Mouse (Mus musculus) gastrocnemius, postnatal 4 days (tissue): ENCODE results near the gene Pld5. TPM values are rescaled to one million over a fixed set of nuclear protein-coding genes. Genes with fewer than 3 reads are reported as not detected.

ENCODE experiments used
- DNase-seq, 2 experiments: peaks; one replicate each; pipeline ENCODE4 v3.0.0; 2021 to 2022; ENCODE audit warnings: low spot score in 2 of 2, mixed read lengths in 2 of 2
- long read RNA-seq, 2 experiments: library from polyadenylated mRNA; stranded (forward); transcript quantifications; one replicate each; pipeline ENCODE4 v2.0.0; 2021
- total RNA-seq, 2 experiments: library from RNA; stranded (reverse); gene quantifications; 2 replicates each; pipeline ENCODE4 v1.2.3; 2021

Gene Pld5
- total RNA-seq = 1 to 10 TPM; 5.3 to 5.5 TPM
- long read RNA-seq, experiment 1, transcript Pld5-203 (10 exons, 1,861 nt) = major isoform, 6 of 11 reads
- long read RNA-seq, experiment 1, partial matches to known transcripts = 0 of 11 reads
- long read RNA-seq, experiment 1, other reads (novel, unspliced or antisense) = 4 of 11 reads
- long read RNA-seq, experiment 2, transcript Pld5-203 (10 exons, 1,861 nt) = major isoform, 12 of 19 reads
- long read RNA-seq, experiment 2, partial matches to known transcripts = 0 of 19 reads
- long read RNA-seq, experiment 2, other reads (novel, unspliced or antisense) = 4 of 19 reads

DNA sequence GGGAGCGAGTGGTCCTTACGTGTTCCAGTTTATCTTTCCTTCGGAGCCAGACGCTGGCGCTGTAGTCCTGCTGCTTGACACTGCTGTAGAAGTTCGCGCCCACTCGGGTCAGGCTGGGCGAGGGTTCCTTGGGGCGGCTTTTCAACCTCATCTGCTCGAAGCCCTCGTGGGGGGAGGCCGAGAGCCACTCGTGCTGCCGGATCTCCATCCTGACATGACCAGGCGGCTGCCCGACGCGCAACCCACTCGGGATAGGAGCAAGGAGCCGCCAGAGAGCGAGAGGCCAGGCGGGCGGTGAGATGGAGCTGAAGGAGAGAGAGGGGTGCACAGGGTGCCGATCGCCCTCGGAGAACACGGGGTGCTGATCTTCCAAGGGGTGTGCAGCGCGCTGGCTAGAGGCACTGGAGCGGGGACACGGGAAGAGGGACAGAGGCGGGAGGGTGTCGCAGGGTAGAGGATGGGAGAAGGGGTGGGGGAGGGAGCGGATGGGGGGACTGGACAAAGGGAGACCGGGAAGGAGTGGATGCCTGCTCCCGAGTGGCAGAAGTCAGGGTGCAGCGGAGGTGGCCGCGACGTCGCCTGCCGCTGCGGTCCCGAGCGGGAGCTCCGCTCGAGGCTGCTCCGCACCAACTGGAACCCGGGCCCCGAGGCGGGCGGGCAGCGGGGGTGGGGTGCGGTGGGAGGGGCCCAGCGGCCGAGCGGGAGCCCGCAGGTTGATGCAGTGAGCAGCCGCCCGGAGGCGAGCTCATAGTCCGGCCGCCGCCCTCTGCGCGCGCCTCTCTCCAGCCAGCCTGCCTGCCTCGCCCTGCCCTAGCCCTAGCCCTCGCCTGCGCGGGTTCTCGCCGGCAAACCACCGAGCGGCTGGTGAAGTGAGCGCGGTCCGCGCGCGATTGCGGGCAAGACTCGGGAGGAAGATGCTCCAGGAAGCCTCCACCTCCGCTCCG lies at the start of gene Pld5:
Gene Pld5 (minus strand): TSS at position 646 of the 944 bp plus-strand sequence.
- DNase-seq = peak; percentile 22 to 23

DNA sequence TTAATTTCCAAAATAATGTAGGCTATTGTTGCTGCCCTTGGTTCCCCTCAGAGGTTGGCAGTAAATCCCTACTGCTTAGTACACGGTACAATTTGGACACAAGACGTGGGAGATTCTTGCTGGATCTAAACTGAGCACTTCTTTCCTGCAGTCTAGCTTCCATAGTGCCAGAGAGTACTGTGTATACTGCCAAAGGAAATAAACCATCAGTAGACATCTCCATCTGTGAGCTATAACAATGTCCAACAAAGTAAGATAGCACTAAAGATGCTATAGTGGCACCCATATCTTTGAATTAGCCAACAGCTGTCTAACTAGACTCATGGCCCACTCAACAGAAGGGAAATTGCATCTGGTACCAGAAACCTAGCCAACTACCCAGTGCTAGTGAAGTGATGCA lies 40.0 kb upstream of the Pld5 start:
- no peak for DNase-seq

- no peak for DNase-seq
Observed at GRCm38 (mm10) chr1:176310174-176310573, 35.1 kb upstream of the Pld5 start.

DNA sequence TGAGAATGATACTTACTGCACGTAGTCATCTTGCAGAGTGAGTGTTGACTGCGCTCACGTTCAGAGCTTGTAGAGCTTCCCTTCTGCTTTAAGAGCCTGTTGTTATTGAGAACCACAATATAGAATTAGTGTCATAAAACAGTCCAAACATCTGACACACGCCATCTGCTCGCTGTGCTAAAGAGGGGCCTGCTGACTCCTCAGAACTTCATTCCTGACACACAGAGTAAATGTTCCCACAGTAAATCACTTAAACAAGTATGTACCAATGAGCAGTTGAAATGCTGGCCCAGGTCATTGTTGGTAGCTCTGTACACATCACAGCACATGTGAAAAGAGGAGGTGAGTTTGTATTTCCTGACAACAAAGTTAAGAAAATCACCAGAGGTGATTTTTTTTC lies 14.3 kb upstream of the Pld5 start:
- no peak for DNase-seq

- DNase-seq = no peak
Observed at GRCm38 (mm10) chr1:176275611-176275980, 484 bp upstream of the Pld5 start.

DNA sequence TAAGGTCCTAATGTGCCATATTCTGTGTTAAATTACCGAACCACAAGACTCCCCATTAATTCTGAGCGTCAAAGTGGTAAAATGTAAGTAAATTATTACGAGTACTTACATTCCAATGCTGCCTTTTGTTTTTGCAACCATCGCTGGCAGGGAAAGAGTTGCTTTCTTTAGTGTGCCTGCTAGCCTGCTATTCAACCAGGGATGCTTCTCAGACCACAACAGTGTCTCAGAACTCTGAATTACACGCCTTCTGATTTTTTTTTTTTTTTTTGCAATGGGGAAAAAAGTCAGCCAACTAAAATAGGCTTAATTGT lies 26.4 kb downstream of the Pld5 start:
- DNase-seq = no peak

GRCm38 (mm10) chr1:176247885-176248716 lies 27.0 kb downstream of the Pld5 start:
- no peak for DNase-seq

- DNase-seq = no peak
Observed at GRCm38 (mm10) chr1:176239199-176239598, 35.9 kb downstream of the Pld5 start.

- no peak for DNase-seq
Observed at GRCm38 (mm10) chr1:176223794-176224193, 51.3 kb downstream of the Pld5 start.

DNA sequence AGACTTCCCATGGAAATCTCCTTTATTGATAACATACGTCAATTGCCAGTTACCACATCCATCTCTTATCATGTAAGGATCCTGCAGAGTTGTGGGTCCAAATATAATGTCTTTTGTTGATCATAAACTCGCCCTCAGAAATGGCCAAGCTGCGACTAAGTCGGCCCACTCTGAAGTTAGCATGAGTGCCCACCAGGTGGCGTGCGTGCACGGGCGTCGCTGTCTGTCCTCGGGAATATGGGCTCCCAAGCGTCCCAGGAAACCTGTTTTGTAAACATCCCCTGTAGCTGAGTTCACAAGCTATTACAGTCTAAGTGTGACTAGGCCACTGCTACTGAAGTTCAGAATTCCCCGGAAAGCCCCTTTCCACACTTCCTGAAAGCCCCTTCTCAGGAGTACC lies 51.9 kb downstream of the Pld5 start:
- DNase-seq = peak; percentile 74 to 76

DNA sequence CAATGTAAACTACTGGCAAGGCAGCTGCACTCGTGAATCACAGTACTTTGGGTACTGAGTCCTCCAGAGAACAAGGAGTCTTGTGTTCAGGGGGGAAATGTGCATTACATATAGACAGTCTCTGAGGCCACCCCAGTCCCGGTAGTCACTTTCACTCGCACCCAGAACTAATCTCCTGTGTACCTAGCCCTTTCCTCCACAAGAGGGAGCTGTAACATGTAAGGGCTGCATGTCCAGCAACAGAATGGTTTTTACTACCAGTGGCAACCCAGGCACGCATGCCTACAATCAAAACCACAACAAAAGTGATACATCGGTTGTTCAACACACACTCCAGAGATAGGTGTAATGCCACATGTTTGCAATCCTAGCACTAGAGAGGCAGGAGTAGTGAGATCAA lies 56.9 kb downstream of the Pld5 start:
- no peak for DNase-seq

DNA sequence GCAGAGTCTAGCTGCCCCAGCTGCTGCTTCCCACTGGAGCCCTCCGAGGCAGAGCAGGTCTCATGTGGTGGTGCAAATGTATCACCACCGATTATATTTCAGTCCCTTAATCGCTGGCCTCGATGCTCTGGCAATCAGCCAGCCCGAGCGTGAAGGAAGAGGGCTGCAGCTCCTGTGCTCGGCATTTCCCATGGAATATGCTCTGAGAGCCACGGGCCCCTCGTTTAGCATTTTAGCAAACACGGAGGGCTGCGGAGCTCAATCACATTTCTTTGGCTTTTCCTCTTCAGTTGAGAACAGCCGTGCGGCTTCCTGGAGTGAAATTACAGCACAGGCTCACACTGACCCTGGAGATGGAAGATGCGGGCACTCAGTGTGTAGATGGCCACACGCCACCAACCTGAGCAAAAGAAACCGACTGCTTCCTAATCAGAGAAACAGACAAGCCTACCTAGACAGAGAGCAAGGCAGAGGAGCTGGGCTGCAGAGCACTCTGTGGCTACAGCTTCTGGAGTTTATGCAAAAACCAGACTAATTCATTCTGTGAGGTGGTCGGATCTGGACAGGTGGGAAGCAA lies 61.4 kb downstream of the Pld5 start:
- peak in 1 of 2 experiments; percentile 35 for DNase-seq

GRCm38 (mm10) chr1:176212922-176213644 lies 62.0 kb downstream of the Pld5 start:
- DNase-seq = no peak

DNA sequence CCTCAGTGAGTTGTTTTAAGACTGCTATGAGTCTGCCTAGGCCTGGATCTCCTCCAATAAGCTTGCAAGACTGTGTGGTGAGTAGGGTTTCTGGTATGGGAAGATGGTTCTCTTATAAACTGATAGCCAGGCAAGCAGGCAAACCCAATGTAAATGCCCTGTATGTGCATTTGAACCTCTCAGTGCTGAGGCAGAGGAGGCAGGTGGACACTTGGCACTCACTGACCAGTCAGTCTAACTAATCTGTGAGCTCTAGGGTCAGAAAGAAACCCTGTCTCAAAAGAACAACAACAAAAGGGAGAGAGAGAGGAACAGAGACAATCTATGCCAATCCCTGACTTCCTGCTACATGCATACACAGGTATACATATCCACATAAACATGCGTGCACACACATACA lies 64.3 kb downstream of the Pld5 start:
- DNase-seq = no peak

- no peak for DNase-seq
Observed at GRCm38 (mm10) chr1:176208014-176208413, 67.1 kb downstream of the Pld5 start.

GRCm38 (mm10) chr1:176202360-176202759 lies 72.8 kb downstream of the Pld5 start:
- no peak for DNase-seq

- DNase-seq = no peak
Observed at GRCm38 (mm10) chr1:176197036-176197766, 77.9 kb downstream of the Pld5 start.

DNA sequence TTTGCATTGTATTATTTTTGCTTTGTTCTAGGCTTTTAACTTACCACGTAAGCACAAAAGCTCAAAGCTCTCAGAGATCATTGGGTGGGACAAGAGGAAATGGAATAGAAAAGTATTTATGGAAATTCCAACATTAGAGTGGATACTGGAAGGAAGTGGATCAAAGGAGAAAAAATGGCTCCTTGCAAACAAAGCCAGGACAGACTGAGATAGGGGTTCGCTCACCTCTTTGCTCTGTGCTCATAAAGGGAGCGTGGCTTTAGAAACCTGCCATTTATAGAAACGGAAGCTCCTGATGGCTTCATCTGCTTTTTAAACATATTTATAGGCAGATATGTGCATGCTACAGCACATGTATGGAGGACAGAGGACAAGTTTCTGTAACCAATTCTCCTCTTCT lies 78.8 kb downstream of the Pld5 start:
- no peak for DNase-seq

DNA sequence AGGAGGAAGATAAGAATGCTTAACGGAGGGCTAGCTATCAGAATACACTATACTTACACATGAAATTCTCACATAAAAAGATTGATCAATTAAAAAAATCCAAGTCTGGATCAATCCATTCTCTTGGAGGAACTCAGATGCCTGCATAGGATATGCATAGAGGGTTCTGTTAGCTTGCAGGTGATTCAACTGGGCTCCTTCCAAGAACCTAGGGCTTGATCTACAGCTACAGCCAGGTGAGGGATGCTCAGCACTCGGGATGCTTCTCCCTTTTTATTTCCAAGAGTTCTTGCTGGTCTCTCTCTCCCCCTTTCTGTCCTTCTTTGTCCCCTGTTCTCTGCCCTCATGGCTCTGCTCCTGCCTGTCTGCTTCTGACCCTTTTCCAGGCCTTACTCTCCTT lies 80.4 kb downstream of the Pld5 start:
- DNase-seq = no peak

DNA sequence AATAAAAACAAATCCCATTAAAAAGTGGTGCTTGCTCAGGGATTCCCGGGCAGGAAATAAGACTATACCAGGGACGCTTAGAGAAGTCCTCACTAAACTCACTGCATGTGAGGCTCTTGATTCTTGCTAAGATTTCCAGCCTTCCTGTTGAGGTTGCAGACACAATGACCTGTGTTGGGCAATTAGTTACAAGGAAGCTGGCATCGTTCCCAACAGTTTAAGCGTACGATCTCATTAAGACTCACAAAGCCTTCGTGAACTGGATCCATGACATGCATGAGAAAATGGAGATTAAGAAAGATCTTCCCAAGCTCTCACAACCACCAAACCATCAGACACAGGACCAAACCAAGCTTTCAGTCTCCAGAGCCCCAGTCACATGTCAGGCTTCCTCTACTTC lies 91.1 kb downstream of the Pld5 start:
- DNase-seq = no peak
